8 mouse cellular contexts compared by ENCODE assay signal in the genomic region with DNA sequence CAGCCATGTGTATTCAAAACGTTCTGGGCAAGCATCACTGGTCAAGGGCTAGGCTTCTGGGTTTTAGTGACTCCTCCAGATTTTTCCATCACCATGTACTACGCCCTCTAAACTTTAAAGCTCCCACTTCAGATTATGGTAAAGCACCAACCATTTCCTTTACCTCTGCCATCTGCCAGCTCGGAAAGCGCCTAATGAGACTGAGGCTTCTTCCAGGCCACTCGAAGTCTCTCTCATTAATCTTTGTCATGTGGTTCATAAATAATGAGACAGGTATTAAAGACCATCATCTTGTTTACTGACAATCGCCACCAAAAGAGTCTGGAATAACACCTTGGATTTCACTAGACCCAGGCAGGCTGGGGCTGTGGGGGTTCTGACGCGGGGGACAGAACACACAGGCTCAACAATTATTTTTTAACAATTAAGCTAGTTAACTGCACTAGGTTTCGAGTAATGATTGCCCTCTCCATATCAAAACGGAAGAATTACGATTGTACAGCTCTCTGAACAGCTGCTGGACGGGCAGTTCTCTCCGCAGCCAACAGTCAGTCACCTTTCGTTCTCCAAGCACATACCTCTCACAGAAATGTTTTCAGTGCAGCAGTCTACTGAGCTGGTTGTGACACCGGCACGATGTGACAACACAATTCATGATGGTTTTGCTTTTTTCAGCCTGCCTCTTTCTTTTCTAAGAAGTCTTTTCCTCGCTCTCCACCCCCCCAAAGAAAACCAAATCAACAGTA.
DNase-seq lines count a peak whose midpoint lies in the region; ATAC-seq and TF ChIP-seq lines count a peak whose summit lies in the region.

No protein-coding gene starts in this region.

- H3K27ac ChIP-seq in cerebellum, adult 2 months (ENCODE audit: insufficient read depth, low read length) = 0 out of 2 replicates have a peak overlapping the region, but pooled peaks have one; percentile 9
- H3K27ac ChIP-seq in forebrain, embryonic 14.5 days (ENCODE audit: low read depth, low read length) = peak overlapping the region; percentile 59
- peak overlapping the region; percentile 90 for H3K27ac ChIP-seq in kidney, postnatal 0 days
- peak overlapping the region; percentile 70 for H3K27ac ChIP-seq in midbrain, embryonic 12.5 days (replicated peaks)

- POLR2A ChIA-PET in Patski (lab: Charles Lee) = interaction anchor here (0.6 to 0.9 kb wide), 2 partner anchors 9 to 31 kb away, joined by 3 to 4 read pairs; no protein-coding TSS in a partner anchor

- ATAC-seq in Patski = peak; percentile 58
- peak; percentile 59 for ATAC-seq in forebrain, embryonic 14.5 days
- ATAC-seq in kidney, postnatal 0 days (replicated peaks; ENCODE audit: low FRiP score, low read depth) = 0 out of 2 replicates have a peak, but pooled peaks have one; percentile 44
- ATAC-seq in midbrain, embryonic 12.5 days (ENCODE audit: low FRiP score, low read depth) = peak; percentile 45; the same call in 1 of the 2 replicates

- in situ Hi-C loops in Patski (cut with MboI; ENCODE audit: low pct_unique_long_range_greater_than_20kb) = no loop called here

- H3K27me3 ChIP-seq in cerebellum, adult 2 months (ENCODE audit: control insufficient read depth, insufficient read depth, low read length) = no peaks in the 10 kb centered on the region
- no peaks in the 10 kb centered on the region for H3K27me3 ChIP-seq in Patski
- H3K27me3 ChIP-seq in forebrain, embryonic 14.5 days (replicated peaks; ENCODE audit: control insufficient read depth, insufficient read depth, low read length) = no peaks in the 10 kb centered on the region
- no peaks in the 10 kb centered on the region for H3K27me3 ChIP-seq in kidney, postnatal 0 days (ENCODE audit: insufficient read depth, low read length)
- no peaks in the 10 kb centered on the region for H3K27me3 ChIP-seq in midbrain, embryonic 12.5 days

- no peak for TF ChIP-seq CTCF in cerebellum, adult 2 months (IDR thresholded peaks at IDR 0.05; ENCODE audit: borderline replicate concordance, insufficient read depth, low read depth, low read length)
- peak; percentile 4 for TF ChIP-seq CTCF in Patski (IDR thresholded peaks at IDR 0.05)
- no peak for TF ChIP-seq CTCF in kidney, postnatal 0 days (IDR thresholded peaks at IDR 0.05; ENCODE audit: low read depth)

- 42% methylated on average over 17 of the region's 17 CpGs for WGBS in cerebellum, adult 2 months
- WGBS in forebrain, embryonic 14.5 days = 36% methylated on average over 17 of the region's 17 CpGs
- WGBS in kidney, postnatal 0 days = 15% methylated on average over 17 of the region's 17 CpGs
- WGBS in midbrain, embryonic 12.5 days = 65% methylated on average over 17 of the region's 17 CpGs

- DNase-seq in cerebellum, adult 2 months = peak; percentile 24 to 38
- no peak for DNase-seq in cerebellum, adult 11 months
- DNase-seq in Patski (ENCODE audit: low read depth, low spot score) = peak; percentile 3
- DNase-seq in forebrain, embryonic 14.5 days (ENCODE audit: low spot score) = peak; percentile 25
- DNase-seq in kidney, postnatal 0 days (ENCODE audit: low spot score) = peak; percentile 46
- no peak for DNase-seq in spleen, adult 12 weeks (ENCODE audit: low spot score)
- no peak for DNase-seq in urinary bladder, adult 18-20 months (ENCODE audit: low spot score in 2 of 2)

- H3K9ac ChIP-seq in forebrain, embryonic 14.5 days (ENCODE audit: low read length) = peak overlapping the region; percentile 53
- H3K9ac ChIP-seq in kidney, postnatal 0 days (ENCODE audit: low read depth, low read length) = peak overlapping the region; percentile 44
- peak overlapping the region; percentile 44 for H3K9ac ChIP-seq in midbrain, embryonic 12.5 days (replicated peaks)

- H3K4me1 ChIP-seq in cerebellum, adult 2 months (ENCODE audit: control insufficient read depth, insufficient read depth, low read length) = no peaks in the 10 kb centered on the region
- H3K4me1 ChIP-seq in forebrain, embryonic 14.5 days (ENCODE audit: control insufficient read depth, insufficient read depth, low read length) = 0 out of 2 replicates have a peak, but pooled peaks cover 6% of the 10 kb centered on the region
- H3K4me1 ChIP-seq in kidney, postnatal 0 days (replicated peaks; ENCODE audit: insufficient read depth, low read length) = 0 out of 2 replicates have a peak, but pooled peaks cover 4% of the 10 kb centered on the region
- H3K4me1 ChIP-seq in midbrain, embryonic 12.5 days = peaks cover 17% of the 10 kb centered on the region

- peak overlapping the region; percentile 57 for H3K4me3 ChIP-seq in cerebellum, adult 2 months (replicated peaks; ENCODE audit: insufficient read depth, low read depth, low read length)
- peak overlapping the region; percentile 24 for H3K4me3 ChIP-seq in forebrain, embryonic 14.5 days (ENCODE audit: low read depth, low read length)
- H3K4me3 ChIP-seq in kidney, postnatal 0 days (replicated peaks; ENCODE audit: low read depth, low read length) = peak overlapping the region; percentile 50
- H3K4me3 ChIP-seq in midbrain, embryonic 12.5 days = peak overlapping the region; percentile 41

- H3K9me3 ChIP-seq in forebrain, embryonic 14.5 days (replicated peaks; ENCODE audit: control insufficient read depth, low read length) = no peaks in the 10 kb centered on the region
- no peaks in the 10 kb centered on the region for H3K9me3 ChIP-seq in kidney, postnatal 0 days (replicated peaks; ENCODE audit: low read length)
- no peaks in the 10 kb centered on the region for H3K9me3 ChIP-seq in midbrain, embryonic 12.5 days

- H3K36me3 ChIP-seq in forebrain, embryonic 14.5 days (ENCODE audit: control insufficient read depth, insufficient read depth, low read length) = no peaks in the 10 kb centered on the region
- H3K36me3 ChIP-seq in kidney, postnatal 0 days (ENCODE audit: insufficient read depth, low read length) = no peaks in the 10 kb centered on the region
- no peaks in the 10 kb centered on the region for H3K36me3 ChIP-seq in midbrain, embryonic 12.5 days

- H3K4me2 ChIP-seq in forebrain, embryonic 14.5 days (ENCODE audit: low read length) = peak overlapping the region; percentile 49
- H3K4me2 ChIP-seq in kidney, postnatal 0 days (ENCODE audit: low read length) = peak overlapping the region; percentile 70
- peak overlapping the region; percentile 48 for H3K4me2 ChIP-seq in midbrain, embryonic 12.5 days (replicated peaks)

- no peak for TF ChIP-seq POLR2A in cerebellum, adult 2 months (IDR thresholded peaks at IDR 0.05; ENCODE audit: borderline replicate concordance, insufficient read depth, low read length)

- CTCF ChIA-PET in Patski (lab: Charles Lee) = interaction anchor here (1.0 to 1.7 kb wide), 5 partner anchors 12 to 325 kb away, joined by 3 read pairs; no protein-coding TSS in a partner anchor

Comparison
In these comparisons a context has a peak if more than half of its experiments do, and no peak if none do; other contexts are left out.
1. DNase-seq: peak in cerebellum, adult 2 months (2 of 2), Patski (single experiment), forebrain, embryonic 14.5 days (single experiment) and kidney, postnatal 0 days (single experiment); none in cerebellum, adult 11 months (single experiment), spleen, adult 12 weeks (single experiment) and urinary bladder, adult 18-20 months (0 of 2).
2. H3K27ac ChIP-seq: peak in every context shown above with its lines; median percentile 90 in kidney, postnatal 0 days; 70 in midbrain, embryonic 12.5 days; 59 in forebrain, embryonic 14.5 days; 9 in cerebellum, adult 2 months.
3. Peak in every context shown above with its lines, with median percentiles within 50 percentile points of each other: H3K4me3 ChIP-seq, ATAC-seq, H3K4me2 ChIP-seq and H3K9ac ChIP-seq.